Mouse (Mus musculus) lung, adult 18-20 months (tissue): ENCODE data around the gene Nup85.

Experiments used
- DNase-seq, 2 experiments: peaks; one replicate each; pipeline ENCODE4 v3.0.0; 2022; ENCODE audit warnings: mixed read lengths in 2 of 2

Nup85 gene

GRCm38 (mm10) chr11:115584376-115585073 is 20.3 kb downstream of the Nup85 start:
- no peak for DNase-seq

- peak; percentile 30 to 48 for DNase-seq
Observed at GRCm38 (mm10) chr11:115585573-115586100, 21.4 kb downstream of the Nup85 start.

- no peak for DNase-seq
Observed at GRCm38 (mm10) chr11:115586403-115586802, 22.2 kb downstream of the Nup85 start.

- no peak for DNase-seq
Observed at GRCm38 (mm10) chr11:115587984-115588383, 23.8 kb downstream of the Nup85 start.

GRCm38 (mm10) chr11:115590526-115591075 is 26.4 kb downstream of the Nup85 start:
- DNase-seq = no peak

GRCm38 (mm10) chr11:115595209-115595608 is 31.0 kb downstream of the Nup85 start:
- no peak for DNase-seq

GRCm38 (mm10) chr11:115598309-115598708 is 34.1 kb downstream of the Nup85 start:
- DNase-seq = no peak

- DNase-seq = no peak
Observed at GRCm38 (mm10) chr11:115599722-115600121, 35.5 kb downstream of the Nup85 start.

- no peak for DNase-seq
Observed at GRCm38 (mm10) chr11:115600743-115601142, 36.5 kb downstream of the Nup85 start.

GRCm38 (mm10) chr11:115601174-115601573 is 36.9 kb downstream of the Nup85 start:
- no peak for DNase-seq

- no peak for DNase-seq
Observed at GRCm38 (mm10) chr11:115603128-115603475, 38.9 kb downstream of the Nup85 start.

- DNase-seq = peak; percentile 91 to 94
Observed at GRCm38 (mm10) chr11:115603476-115604303, 39.5 kb downstream of the Nup85 start, which contains the start of the genes Mrps7 and Gga3. Mrps7 (plus strand) TSS chr11:115603925. Gga3 (minus strand) TSS chr11:115604051.

GRCm38 (mm10) chr11:115604304-115604696 is 40.1 kb downstream of the Nup85 start:
- DNase-seq = no peak

GRCm38 (mm10) chr11:115606733-115607132 is 42.5 kb downstream of the Nup85 start:
- no peak for DNase-seq

GRCm38 (mm10) chr11:115608421-115609399 is 44.5 kb downstream of the Nup85 start:
- DNase-seq = no peak

GRCm38 (mm10) chr11:115609576-115609975 is 45.3 kb downstream of the Nup85 start:
- DNase-seq = no peak

GRCm38 (mm10) chr11:115611173-115611572 is 46.9 kb downstream of the Nup85 start:
- DNase-seq = no peak

GRCm38 (mm10) chr11:115612059-115612409 is 47.8 kb downstream of the Nup85 start:
- DNase-seq = peak; percentile 87 to 90

GRCm38 (mm10) chr11:115612410-115613137 is 48.3 kb downstream of the Nup85 start, which contains the start of gene Mif4gd:
Mif4gd (minus strand) TSS chr11:115612969.
- peak; percentile 96 for DNase-seq

- peak; percentile 49 to 62 for DNase-seq
Observed at GRCm38 (mm10) chr11:115613138-115613945, 49.1 kb downstream of the Nup85 start.
